Mouse (Mus musculus) mesoderm, embryonic 11.5 days (tissue): Measurements from ENCODE around the gene H2-DMb1.
"Not testable (repeated sequence)": the region's sequence is repeated elsewhere in the genome, so short reads cannot be mapped to it uniquely, and the experiment has no call there.

ENCODE experiments used
- DNase-seq: peaks from one replicate; pipeline ENCODE4 v3.0.0-alpha.2; 2012; ENCODE audit warnings: low read depth, low spot score

Gene H2-DMb1

DNA sequence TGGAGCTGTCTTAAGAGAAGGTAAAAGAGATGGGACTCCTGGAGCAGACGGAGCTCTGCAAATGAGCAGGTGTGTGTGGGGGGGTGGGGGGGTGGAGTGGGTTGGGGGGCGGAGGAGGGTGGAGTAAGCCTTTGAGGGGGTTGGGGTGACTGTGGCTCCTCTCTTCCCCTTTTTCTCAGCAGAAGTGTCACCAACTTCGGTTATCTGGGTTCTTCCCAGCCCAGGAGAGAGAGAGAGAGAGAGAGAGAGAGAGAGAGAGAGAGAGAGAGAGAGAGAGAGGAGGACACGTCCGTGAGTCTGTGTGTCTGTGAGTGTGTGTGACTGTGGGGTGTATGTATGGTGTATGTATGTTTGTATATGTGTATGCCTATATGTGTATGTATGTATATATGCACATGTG lies 9.4 kb upstream of the H2-DMb1 start:
- DNase-seq: no peak

DNA sequence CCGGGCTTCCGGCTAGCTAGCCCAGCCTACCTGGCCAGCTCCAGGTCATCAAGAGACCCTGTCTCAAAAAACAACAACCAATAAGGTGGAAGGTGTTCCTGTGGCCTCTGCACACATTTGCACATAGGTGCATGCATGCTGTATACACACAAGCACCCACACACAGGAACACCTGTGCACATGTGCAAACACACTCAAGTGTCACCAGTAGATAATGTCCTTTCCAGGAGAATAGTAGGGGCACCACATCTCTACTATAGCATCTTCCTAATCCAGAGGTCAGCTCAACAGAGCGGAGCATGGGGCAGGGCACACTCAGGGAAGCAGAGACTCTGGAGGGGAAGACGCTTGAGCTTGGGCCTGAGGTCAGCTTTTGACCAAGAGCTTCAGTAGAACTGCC lies 8.7 kb upstream of the H2-DMb1 start:
- not testable (repeated sequence) for DNase-seq

- no peak for DNase-seq
Observed at GRCm38 (mm10) chr17:34144960-34145371, 7.9 kb upstream of the H2-DMb1 start.

DNA sequence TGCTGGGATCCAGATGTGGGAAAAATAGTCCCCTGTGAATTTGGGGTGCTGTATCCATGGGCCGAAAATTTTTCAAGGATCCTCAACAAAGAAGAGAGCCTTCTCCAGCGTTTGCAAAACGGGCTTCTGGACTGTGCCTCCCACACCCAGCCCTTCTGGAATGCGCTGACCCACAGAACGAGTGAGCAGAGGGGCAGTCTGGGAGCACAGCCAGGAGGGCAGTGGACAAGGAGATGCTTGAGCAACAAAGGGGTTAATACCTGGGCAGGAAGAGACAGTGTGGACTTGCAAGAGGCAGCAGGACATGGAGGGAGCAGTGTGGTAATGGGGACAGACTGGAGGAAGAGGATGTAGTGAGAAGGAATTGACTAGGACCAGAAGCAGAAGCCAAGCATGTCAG lies 2.7 kb downstream of the H2-DMb1 start:
- DNase-seq: no peak

- no peak for DNase-seq
Observed at GRCm38 (mm10) chr17:34164202-34164895, 11.5 kb downstream of the H2-DMb1 start.

DNA sequence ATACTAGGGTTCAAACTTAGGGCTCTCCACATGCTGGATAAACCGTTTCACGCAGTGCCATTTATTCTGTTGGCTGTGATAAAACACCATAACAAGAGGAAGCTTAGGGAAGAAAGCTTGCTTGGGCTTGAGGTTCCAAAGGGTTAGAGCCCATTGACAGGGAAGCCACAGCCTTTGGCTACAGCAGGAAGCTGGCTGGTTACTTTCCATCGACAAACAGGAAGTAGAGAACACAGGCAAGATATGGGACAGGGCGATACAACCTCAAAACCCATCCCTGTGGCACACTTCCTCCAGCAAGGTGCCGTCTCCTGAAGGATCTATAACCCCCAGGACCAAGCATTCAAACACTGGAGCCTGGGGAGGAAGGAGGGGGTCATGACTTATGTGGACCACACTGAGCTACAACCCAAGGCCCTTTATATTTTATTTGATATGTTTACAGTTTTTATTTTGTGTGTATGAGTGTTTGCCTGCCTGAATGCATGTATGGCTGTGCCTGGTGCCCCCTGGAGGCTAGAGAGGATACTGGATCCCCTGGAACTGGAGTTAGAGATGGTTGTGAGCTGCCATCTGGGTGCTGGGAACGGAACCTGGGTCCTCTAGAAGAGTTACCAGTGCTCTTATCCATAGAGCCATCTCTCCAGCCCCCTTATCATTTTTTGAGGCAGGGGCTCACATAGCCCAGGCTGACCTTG lies 12.3 kb downstream of the H2-DMb1 start:
- no peak for DNase-seq

DNA sequence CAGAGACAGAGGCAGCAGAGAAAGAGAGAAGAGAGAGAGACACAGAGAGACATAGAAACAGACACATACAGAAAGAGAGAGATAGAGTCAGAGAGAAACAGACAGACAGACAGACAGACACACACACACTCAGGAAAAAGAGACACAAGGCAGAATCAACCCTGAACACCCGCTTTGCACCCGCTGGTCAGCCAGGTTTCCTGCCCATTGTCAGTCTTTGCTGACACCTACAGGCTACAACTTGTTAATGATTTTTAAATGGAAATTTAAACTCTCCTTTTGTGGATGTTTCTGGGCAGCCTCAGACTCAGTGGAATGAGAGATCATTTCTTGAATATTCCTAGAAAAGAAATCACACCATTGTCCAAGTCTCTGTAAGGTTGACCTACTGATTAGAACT lies 16.4 kb downstream of the H2-DMb1 start:
- peak; percentile 57 for DNase-seq

DNA sequence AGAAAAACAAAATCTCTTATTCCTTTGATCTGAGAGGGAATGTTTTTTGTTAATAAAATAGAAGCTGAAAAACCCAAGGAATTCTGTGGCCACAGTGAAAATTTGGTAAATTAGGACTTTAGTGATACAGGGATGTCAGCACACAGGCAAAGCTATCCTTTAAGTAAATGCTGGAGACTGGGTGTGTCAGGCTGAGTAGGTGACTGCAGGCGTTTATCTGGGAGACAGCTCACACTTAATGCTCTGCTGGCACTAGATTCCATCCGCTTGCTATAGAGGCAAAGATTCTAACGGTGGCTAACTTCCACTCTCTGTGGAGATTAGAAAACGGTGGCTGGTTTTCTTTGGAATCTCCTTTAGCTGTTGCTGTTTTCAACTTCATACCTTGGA lies 17.6 kb downstream of the H2-DMb1 start:
- DNase-seq: no peak

GRCm38 (mm10) chr17:34170877-34171498 lies 18.1 kb downstream of the H2-DMb1 start:
- DNase-seq: peak; percentile 67

DNA sequence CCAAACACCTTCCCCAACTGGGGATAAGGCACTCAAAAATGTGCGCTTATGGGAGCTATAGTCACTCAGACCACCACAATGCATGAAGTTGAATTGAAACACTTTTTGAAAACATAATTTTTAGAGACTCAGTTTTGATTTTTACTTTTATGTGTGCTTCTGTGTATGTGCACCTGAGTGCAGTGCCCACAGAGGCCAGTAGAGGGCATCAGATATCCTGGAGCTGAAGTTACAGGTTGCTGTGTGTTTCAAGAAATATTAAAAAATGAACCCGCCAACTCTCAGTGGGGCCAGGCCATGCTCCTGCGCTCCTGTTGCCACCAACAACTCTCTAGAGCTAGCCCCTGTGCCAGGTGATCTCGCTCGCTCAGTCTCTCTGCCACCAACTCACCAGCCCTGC lies 19.7 kb downstream of the H2-DMb1 start:
- DNase-seq: no peak

GRCm38 (mm10) chr17:34174075-34174474 lies 21.2 kb downstream of the H2-DMb1 start:
- no peak for DNase-seq

GRCm38 (mm10) chr17:34177179-34177578 lies 24.3 kb downstream of the H2-DMb1 start:
- DNase-seq: no peak

- no peak for DNase-seq
Observed at GRCm38 (mm10) chr17:34179019-34179418, 26.1 kb downstream of the H2-DMb1 start.

- DNase-seq: no peak
Observed at GRCm38 (mm10) chr17:34179913-34180859, 27.3 kb downstream of the H2-DMb1 start.

- no peak for DNase-seq
Observed at GRCm38 (mm10) chr17:34183564-34184219, 30.8 kb downstream of the H2-DMb1 start.

DNA sequence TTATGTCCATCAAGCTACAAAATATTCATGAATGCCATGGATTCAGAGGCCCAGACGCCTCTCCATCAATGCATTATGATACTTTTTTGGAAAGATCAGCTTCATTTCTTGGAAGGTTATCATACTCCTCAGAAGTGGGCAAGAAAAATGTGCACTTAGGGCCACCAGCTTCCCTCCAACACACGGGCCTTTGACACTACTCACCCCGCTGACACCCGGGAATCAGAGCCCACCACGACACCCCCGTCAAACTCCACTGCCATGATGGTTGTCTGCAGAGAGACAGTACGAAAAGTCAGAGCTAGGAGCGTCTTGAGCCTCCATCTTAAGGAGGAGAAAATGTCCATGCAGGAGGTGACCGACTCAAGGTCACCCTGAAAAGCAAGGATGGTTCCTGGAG lies 32.7 kb downstream of the H2-DMb1 start:
- no peak for DNase-seq

DNA sequence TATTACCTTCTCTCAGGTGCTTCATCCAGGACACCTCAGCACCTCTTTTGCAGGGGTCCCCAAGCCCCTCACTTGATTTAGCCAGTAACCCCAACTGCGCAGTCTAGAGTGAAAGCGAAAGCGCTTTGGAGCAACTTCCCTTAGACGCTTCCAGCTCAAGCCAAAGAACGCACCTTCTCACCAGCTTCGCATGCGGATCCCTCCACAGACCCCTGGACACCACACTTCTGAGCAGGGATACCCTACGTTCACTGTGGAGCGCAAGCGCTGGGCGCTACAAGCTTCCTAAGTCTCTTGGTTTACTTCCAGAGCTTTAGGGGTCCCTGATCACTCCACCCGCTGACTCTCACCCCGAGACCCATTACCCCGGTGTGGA lies 34.0 kb downstream of the H2-DMb1 start:
- no peak for DNase-seq

DNA sequence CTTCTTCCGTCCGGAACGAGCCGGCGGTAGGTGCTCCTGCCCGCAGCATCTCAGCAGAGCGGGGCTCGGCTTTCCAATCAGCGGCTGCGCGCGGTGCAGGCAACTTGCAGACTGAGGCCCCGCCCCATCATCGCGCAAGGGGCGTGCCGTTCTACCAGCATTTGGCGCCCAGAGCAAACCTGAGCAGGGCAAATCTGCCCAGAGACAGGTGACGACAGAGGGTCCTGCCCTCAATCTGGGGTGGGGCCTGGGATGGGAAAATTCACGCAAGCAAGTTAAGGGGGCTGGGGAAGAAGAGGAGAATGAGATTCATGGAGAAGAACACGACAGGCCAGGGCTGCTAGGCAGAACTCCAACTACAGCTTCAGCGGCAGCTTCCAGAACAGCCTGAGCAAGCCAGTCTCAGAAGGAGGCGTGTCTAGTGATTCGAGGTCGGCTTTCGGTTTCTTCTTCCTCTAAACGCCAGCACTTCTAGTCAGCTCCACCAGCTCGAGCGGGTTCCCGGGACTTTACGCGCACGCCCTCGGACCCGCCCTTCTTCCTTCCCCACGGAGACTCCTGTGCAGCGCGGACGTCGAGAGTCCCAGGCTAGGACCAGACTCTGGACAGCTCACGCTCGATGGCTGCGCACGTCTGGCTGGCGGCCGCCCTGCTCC lies 34.5 kb downstream of the H2-DMb1 start, which contains the start of the genes Tap1 and Psmb9:
TSS of gene Tap1 (plus strand) at position 293 of the 656 bp plus-strand sequence.
TSS of gene Psmb9 (minus strand) at position 504 of the 656 bp plus-strand sequence.
- DNase-seq: peak; percentile 96

DNA sequence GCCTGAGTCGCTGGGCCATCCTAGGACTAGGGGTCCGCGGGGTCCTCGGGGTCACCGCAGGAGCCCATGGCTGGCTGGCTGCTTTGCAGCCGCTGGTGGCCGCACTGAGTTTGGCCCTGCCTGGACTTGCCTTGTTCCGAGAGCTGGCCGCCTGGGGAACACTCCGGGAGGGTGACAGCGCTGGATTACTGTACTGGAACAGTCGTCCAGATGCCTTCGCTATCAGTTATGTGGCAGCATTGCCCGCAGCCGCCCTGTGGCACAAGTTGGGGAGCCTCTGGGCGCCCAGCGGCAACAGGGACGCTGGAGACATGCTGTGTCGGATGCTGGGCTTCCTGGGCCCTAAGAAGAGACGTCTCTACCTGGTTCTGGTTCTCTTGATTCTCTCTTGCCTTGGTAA lies 35.1 kb downstream of the H2-DMb1 start:
- no peak for DNase-seq

GRCm38 (mm10) chr17:34188986-34189385 lies 36.1 kb downstream of the H2-DMb1 start:
- no peak for DNase-seq

DNA sequence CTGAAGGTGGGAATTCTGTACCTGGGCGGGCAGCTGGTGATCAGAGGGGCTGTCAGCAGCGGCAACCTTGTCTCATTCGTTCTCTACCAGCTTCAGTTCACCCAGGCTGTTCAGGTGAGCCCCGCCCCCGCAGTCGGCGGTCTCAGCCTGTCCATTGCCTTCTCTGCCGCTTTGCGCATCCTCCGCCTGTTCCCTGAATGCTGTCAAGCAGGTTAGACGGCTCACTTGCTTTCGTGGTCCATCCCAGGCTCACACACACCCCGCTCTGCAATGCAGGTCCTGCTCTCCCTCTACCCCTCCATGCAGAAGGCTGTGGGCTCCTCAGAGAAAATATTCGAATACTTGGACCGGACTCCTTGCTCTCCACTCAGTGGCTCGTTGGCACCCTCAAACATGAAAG lies 40.0 kb downstream of the H2-DMb1 start:
- DNase-seq: peak; percentile 21
